Mouse (Mus musculus) large intestine, adult 2 months (tissue): ENCODE data around the gene Olfr492. TPM values are rescaled to one million over a fixed set of nuclear protein-coding genes. Genes with fewer than 3 reads are reported as not detected.

Source experiments
- DNase-seq: peaks from one replicate; pipeline ENCODE4 v3.0.0-alpha.2; 2012; ENCODE audit warnings: low read depth, low spot score
- WGBS: fragments of 180-500 bp; shearing (Covaris S2); methylation state at CpG from one replicate; pipeline ENCODE4 v1.1.7; 2018; 5-methylcytosine and 5-hydroxymethylcytosine counted together
- polyA plus RNA-seq: library from polyadenylated mRNA; depleted of rRNA; stranded (reverse); fragments of >200 nt; gene quantifications from 2 replicates; pipeline ENCODE4 v1.2.3, GENCODE M21; 2012; rRNA removed

Olfr492 gene
- not detected in 2 replicates for polyA plus RNA-seq

GRCm38 (mm10) chr7:108323574-108323973, at the start of gene Olfr492:
Gene Olfr492, minus strand, starts transcription at chr7:108323674.
- no peak for DNase-seq
- 69% methylated on average over 2 of the region's 2 CpGs for WGBS

- no peak for DNase-seq
- WGBS = 72% methylated on average over 3 of the region's 3 CpGs
These were observed 41.6 kb upstream of the Olfr492 start, which contains the start of gene Olfr494 for GRCm38 (mm10) chr7:108365035-108365434. Gene Olfr494, plus strand, starts transcription at chr7:108365335.

- WGBS = 45% methylated on average over 1 of the region's 1 CpGs
- DNase-seq = no peak
These were observed 23.4 kb upstream of the Olfr492 start, which contains the start of gene Olfr493 for GRCm38 (mm10) chr7:108346879-108347278. Gene Olfr493, minus strand, starts transcription at chr7:108346979.

- 33% methylated on average over 1 of the region's 1 CpGs for WGBS
- no peak for DNase-seq
These were observed 10.3 kb downstream of the Olfr492 start, which contains the start of gene Olfr491 for GRCm38 (mm10) chr7:108313151-108313550. Gene Olfr491, plus strand, starts transcription at chr7:108313451.

- no peak for DNase-seq
These were observed 34.6 kb downstream of the Olfr492 start, which contains the start of gene Olfr490 for GRCm38 (mm10) chr7:108288834-108289233. Gene Olfr490, minus strand, starts transcription at chr7:108288934.

Other genes with a start within 250 kb of the Olfr492 start
- not detected in 2 replicates for gene Olfr481, start 243.8 kb downstream of the Olfr492 start, polyA plus RNA-seq
- gene Olfr482, start 226.1 kb downstream of the Olfr492 start, polyA plus RNA-seq = not detected in 2 replicates
- not detected in 2 replicates for gene Olfr483, start 222.8 kb downstream of the Olfr492 start, polyA plus RNA-seq
- gene Olfr484, start 196.2 kb downstream of the Olfr492 start, polyA plus RNA-seq = not detected in 2 replicates
- gene Olfr485, start 163.8 kb downstream of the Olfr492 start, polyA plus RNA-seq = not detected in 2 replicates
- not detected in 2 replicates for gene Olfr486, start 150.9 kb downstream of the Olfr492 start, polyA plus RNA-seq
- not detected in 2 replicates for gene Olfr487, start 109.0 kb downstream of the Olfr492 start, polyA plus RNA-seq
- gene Olfr488, start 65.3 kb downstream of the Olfr492 start, polyA plus RNA-seq = not detected in 2 replicates
- not detected in 2 replicates for gene Olfr490, start 34.7 kb downstream of the Olfr492 start, polyA plus RNA-seq
- not detected in 2 replicates for gene Olfr491, start 10.2 kb downstream of the Olfr492 start, polyA plus RNA-seq
- not detected in 2 replicates for gene Olfr493, start 23.3 kb upstream of the Olfr492 start, polyA plus RNA-seq
- gene Olfr494, start 41.7 kb upstream of the Olfr492 start, polyA plus RNA-seq = not detected in 2 replicates
- gene Olfr495, start 69.5 kb upstream of the Olfr492 start, polyA plus RNA-seq = not detected in 2 replicates
- not detected in 2 replicates for gene Olfr497, start 96.7 kb upstream of the Olfr492 start, polyA plus RNA-seq
- not detected in 2 replicates for gene Olfr498, start 141.7 kb upstream of the Olfr492 start, polyA plus RNA-seq
- not detected in 2 replicates for gene Olfr502, start 201.4 kb upstream of the Olfr492 start, polyA plus RNA-seq
- gene Olfr503, start 220.9 kb upstream of the Olfr492 start, polyA plus RNA-seq = not detected in 2 replicates
- not detected in 2 replicates for gene Olfr504, start 242.1 kb upstream of the Olfr492 start, polyA plus RNA-seq